Mouse (Mus musculus): ENCODE data around the gene Gm17349. TPM values are rescaled to one million over a fixed set of nuclear protein-coding genes. Genes with fewer than 3 reads are reported as not detected.

The Gm17349 gene
- polyA plus RNA-seq, 1 experiment from 2014 or later, result not detected

- Histone ChIP-seq H3K9ac (ENCODE audit: low read length) (no peak overlapping the region), H3K4me2 (ENCODE audit: low read depth, severe bottlenecking) (no peak overlapping the region), H3K27me3 (ENCODE audit: control insufficient read depth, insufficient read depth, low read length) (no peaks in the 10 kb centered on the region), H3K4me3 (ENCODE audit: low read depth, low read length) (no peak overlapping the region), H3K27ac (replicated peaks; ENCODE audit: low read depth, low read length) (no peak overlapping the region), H3K36me3 (ENCODE audit: control insufficient read depth, insufficient read depth, low read length) (peaks cover 12% of the 10 kb centered on the region; the same call in 1 of the 2 replicates), H3K9me3 (ENCODE audit: control insufficient read depth, low read length) (no peaks in the 10 kb centered on the region), H3K4me1 (ENCODE audit: control insufficient read depth, insufficient read depth, low read length) (no peaks in the 10 kb centered on the region)
- WGBS, result 68% methylated on average over 11 of the region's 11 CpGs
- no peak for DNase-seq (ENCODE audit: low spot score)
- no peak for ATAC-seq (ENCODE audit: insufficient number of reproducible peaks, low FRiP score, low TSS enrichment, low read depth)
Measured at GRCm38 (mm10) chr15:99715982-99716746, 10.9 kb upstream of the Gm17349 start.

- no peak for ATAC-seq (ENCODE audit: insufficient number of reproducible peaks, low FRiP score, low TSS enrichment, low read depth)
Measured at GRCm38 (mm10) chr15:99715361-99715865, 10.1 kb upstream of the Gm17349 start.

GRCm38 (mm10) chr15:99714858-99715257, 9.6 kb upstream of the Gm17349 start:
- ATAC-seq (ENCODE audit: insufficient number of reproducible peaks, low FRiP score, low TSS enrichment, low read depth), result no peak
- H3K4me2 ChIP-seq (ENCODE audit: low read depth, severe bottlenecking), result no peak overlapping the region
- WGBS, result 52% methylated on average over 7 of the region's 7 CpGs
- H3K9me3 ChIP-seq (ENCODE audit: control insufficient read depth, low read length), result no peaks in the 10 kb centered on the region
- no peak overlapping the region for H3K4me3 ChIP-seq (ENCODE audit: low read depth, low read length)
- H3K4me1 ChIP-seq (ENCODE audit: control insufficient read depth, insufficient read depth, low read length), result no peaks in the 10 kb centered on the region
- H3K27me3 ChIP-seq (ENCODE audit: control insufficient read depth, insufficient read depth, low read length), result no peaks in the 10 kb centered on the region
- H3K27ac ChIP-seq (replicated peaks; ENCODE audit: low read depth, low read length), result no peak overlapping the region
- no peak overlapping the region for H3K9ac ChIP-seq (ENCODE audit: low read length)
- DNase-seq (ENCODE audit: low spot score), result peak; percentile 81
- peaks cover 23% of the 10 kb centered on the region; the same call in 1 of the 2 replicates for H3K36me3 ChIP-seq (ENCODE audit: control insufficient read depth, insufficient read depth, low read length)

More at GRCm38 (mm10) chr15:99715361-99715865, 10.1 kb upstream of the Gm17349 start:
- DNase-seq (ENCODE audit: low spot score), result no peak
- no peak overlapping the region for H3K9ac ChIP-seq (ENCODE audit: low read length)
- peaks cover 20% of the 10 kb centered on the region; the same call in 1 of the 2 replicates for H3K36me3 ChIP-seq (ENCODE audit: control insufficient read depth, insufficient read depth, low read length)
- no peak overlapping the region for H3K27ac ChIP-seq (replicated peaks; ENCODE audit: low read depth, low read length)
- no peaks in the 10 kb centered on the region for H3K4me1 ChIP-seq (ENCODE audit: control insufficient read depth, insufficient read depth, low read length)
- WGBS, result 80% methylated on average over 13 of the region's 13 CpGs
- no peaks in the 10 kb centered on the region for H3K27me3 ChIP-seq (ENCODE audit: control insufficient read depth, insufficient read depth, low read length)
- no peaks in the 10 kb centered on the region for H3K9me3 ChIP-seq (ENCODE audit: control insufficient read depth, low read length)
- no peak overlapping the region for H3K4me2 ChIP-seq (ENCODE audit: low read depth, severe bottlenecking)
- no peak overlapping the region for H3K4me3 ChIP-seq (ENCODE audit: low read depth, low read length)

- Histone ChIP-seq H3K4me2 (ENCODE audit: low read depth, severe bottlenecking) (no peak overlapping the region), H3K36me3 (ENCODE audit: control insufficient read depth, insufficient read depth, low read length) (peaks cover 29% of the 10 kb centered on the region), H3K27me3 (ENCODE audit: control insufficient read depth, insufficient read depth, low read length) (no peaks in the 10 kb centered on the region), H3K4me3 (ENCODE audit: low read depth, low read length) (no peak overlapping the region), H3K9ac (ENCODE audit: low read length) (no peak overlapping the region), H3K4me1 (ENCODE audit: control insufficient read depth, insufficient read depth, low read length) (no peaks in the 10 kb centered on the region), H3K9me3 (ENCODE audit: control insufficient read depth, low read length) (no peaks in the 10 kb centered on the region), H3K27ac (replicated peaks; ENCODE audit: low read depth, low read length) (no peak overlapping the region)
- no peak for DNase-seq (ENCODE audit: low spot score)
- ATAC-seq (ENCODE audit: insufficient number of reproducible peaks, low FRiP score, low TSS enrichment, low read depth), result no peak
- WGBS, result 80% methylated on average over 4 of the region's 4 CpGs
Measured at GRCm38 (mm10) chr15:99714206-99714605, 8.9 kb upstream of the Gm17349 start.

GRCm38 (mm10) chr15:99713569-99713968, 8.3 kb upstream of the Gm17349 start:
- DNase-seq (ENCODE audit: low spot score) (no peak), ATAC-seq (ENCODE audit: insufficient number of reproducible peaks, low FRiP score, low TSS enrichment, low read depth) (no peak)
- Histone ChIP-seq H3K27ac (replicated peaks; ENCODE audit: low read depth, low read length) (no peak overlapping the region), H3K27me3 (ENCODE audit: control insufficient read depth, insufficient read depth, low read length) (no peaks in the 10 kb centered on the region), H3K4me2 (ENCODE audit: low read depth, severe bottlenecking) (no peak overlapping the region), H3K9me3 (ENCODE audit: control insufficient read depth, low read length) (no peaks in the 10 kb centered on the region), H3K4me3 (ENCODE audit: low read depth, low read length) (no peak overlapping the region), H3K4me1 (ENCODE audit: control insufficient read depth, insufficient read depth, low read length) (no peaks in the 10 kb centered on the region), H3K9ac (ENCODE audit: low read length) (no peak overlapping the region), H3K36me3 (ENCODE audit: control insufficient read depth, insufficient read depth, low read length) (peaks cover 35% of the 10 kb centered on the region)
- WGBS, result 96% methylated on average over 3 of the region's 3 CpGs

GRCm38 (mm10) chr15:99712666-99713559, 7.6 kb upstream of the Gm17349 start:
- H3K9ac ChIP-seq (ENCODE audit: low read length), result no peak overlapping the region
- no peak for DNase-seq (ENCODE audit: low spot score)
- H3K9me3 ChIP-seq (ENCODE audit: control insufficient read depth, low read length), result no peaks in the 10 kb centered on the region
- peaks cover 39% of the 10 kb centered on the region for H3K36me3 ChIP-seq (ENCODE audit: control insufficient read depth, insufficient read depth, low read length)
- H3K4me3 ChIP-seq (ENCODE audit: low read depth, low read length), result no peak overlapping the region
- H3K4me2 ChIP-seq (ENCODE audit: low read depth, severe bottlenecking), result no peak overlapping the region
- H3K27me3 ChIP-seq (ENCODE audit: control insufficient read depth, insufficient read depth, low read length), result no peaks in the 10 kb centered on the region
- H3K27ac ChIP-seq (replicated peaks; ENCODE audit: low read depth, low read length), result no peak overlapping the region
- WGBS, result 78% methylated on average over 13 of the region's 13 CpGs
- ATAC-seq (ENCODE audit: insufficient number of reproducible peaks, low FRiP score, low TSS enrichment, low read depth), result no peak
- H3K4me1 ChIP-seq (ENCODE audit: control insufficient read depth, insufficient read depth, low read length), result no peaks in the 10 kb centered on the region

GRCm38 (mm10) chr15:99711491-99711890, 6.2 kb upstream of the Gm17349 start:
- Histone ChIP-seq H3K4me1 (ENCODE audit: control insufficient read depth, insufficient read depth, low read length) (no peaks in the 10 kb centered on the region), H3K36me3 (ENCODE audit: control insufficient read depth, insufficient read depth, low read length) (peaks cover 47% of the 10 kb centered on the region), H3K27ac (replicated peaks; ENCODE audit: low read depth, low read length) (no peak overlapping the region), H3K9me3 (ENCODE audit: control insufficient read depth, low read length) (no peaks in the 10 kb centered on the region), H3K9ac (ENCODE audit: low read length) (no peak overlapping the region), H3K27me3 (ENCODE audit: control insufficient read depth, insufficient read depth, low read length) (no peaks in the 10 kb centered on the region), H3K4me3 (ENCODE audit: low read depth, low read length) (no peak overlapping the region), H3K4me2 (ENCODE audit: low read depth, severe bottlenecking) (no peak overlapping the region)
- DNase-seq (ENCODE audit: low spot score), result no peak
- no peak for ATAC-seq (ENCODE audit: insufficient number of reproducible peaks, low FRiP score, low TSS enrichment, low read depth)
- WGBS, result 70% methylated on average over 3 of the region's 3 CpGs
